Comparison of ENCODE assay signal across 15 mouse cellular contexts in the genomic region with DNA sequence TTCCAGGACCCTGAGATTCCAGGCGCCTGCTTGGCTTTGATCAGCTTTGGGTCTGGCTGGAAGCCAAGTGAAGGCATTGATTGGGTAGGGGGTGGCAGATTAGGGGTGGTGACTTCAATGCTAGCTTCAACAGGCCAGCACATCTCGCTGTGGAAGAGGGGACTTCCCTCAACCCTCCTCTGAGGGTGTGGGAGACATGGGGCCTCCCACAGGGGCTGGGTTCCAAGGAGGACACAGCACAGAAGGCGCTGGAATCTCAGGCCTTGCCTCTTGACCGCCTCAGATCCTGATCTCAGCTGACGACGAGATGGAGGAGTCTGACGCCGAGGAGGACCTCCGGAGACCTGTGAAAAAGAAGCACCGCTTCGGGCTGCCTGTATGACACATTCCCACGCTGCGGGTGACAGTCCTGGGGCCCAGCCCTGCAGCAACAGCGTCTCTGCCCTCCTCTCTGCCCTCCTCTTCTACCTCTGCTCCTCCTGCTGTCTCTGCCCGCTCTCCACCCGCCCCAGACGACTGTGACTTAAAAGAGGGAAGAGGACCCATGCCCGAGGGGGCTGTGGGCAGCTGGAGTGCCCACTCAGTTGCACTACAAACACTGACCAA. TPM values are rescaled to one million over a fixed set of nuclear protein-coding genes. Genes with fewer than 3 reads are reported as not detected.
DNase-seq lines count a peak whose midpoint lies in the region; ATAC-seq and TF ChIP-seq lines count a peak whose summit lies in the region.
"Had no signal": no experiment of that assay in that cellular context is flagged by ENCODE, and none has a peak within 500 bp of the region (broad histone marks: within the 10 kb centered on the region; RNA-seq: fewer than 3 reads in every experiment).

No protein-coding gene starts in this region.

- H3K27me3 ChIP-seq in intestine, postnatal 0 days (replicated peaks; ENCODE audit: control insufficient read depth, insufficient read depth, low read length), result no peaks in the 10 kb centered on the region
- H3K27me3 ChIP-seq in intestine, embryonic 16.5 days (replicated peaks; ENCODE audit: control insufficient read depth, insufficient read depth, low read length), result no peaks in the 10 kb centered on the region
- no peaks in the 10 kb centered on the region for H3K27me3 ChIP-seq in lung, embryonic 14.5 days (ENCODE audit: insufficient read depth, low read length)
- no peaks in the 10 kb centered on the region for H3K27me3 ChIP-seq in liver, embryonic 12.5 days (replicated peaks)
- H3K27me3 ChIP-seq in hindbrain, embryonic 12.5 days, result no peaks in the 10 kb centered on the region
- H3K27me3 ChIP-seq: forebrain, embryonic 12.5 days; limb, embryonic 13.5 days; neural tube, embryonic 13.5 days had no signal

- peaks cover 14% of the 10 kb centered on the region; the same call in 1 of the 2 replicates for H3K36me3 ChIP-seq in intestine, postnatal 0 days (ENCODE audit: control insufficient read depth, insufficient read depth)
- no peaks in the 10 kb centered on the region for H3K36me3 ChIP-seq in intestine, embryonic 16.5 days (ENCODE audit: control insufficient read depth, insufficient read depth, low read length)
- peaks cover 48% of the 10 kb centered on the region for H3K36me3 ChIP-seq in lung, embryonic 14.5 days (ENCODE audit: insufficient read depth)
- peaks cover 34% of the 10 kb centered on the region for H3K36me3 ChIP-seq in liver, embryonic 12.5 days
- peaks cover 41% of the 10 kb centered on the region for H3K36me3 ChIP-seq in hindbrain, embryonic 12.5 days

- H3K4me1 ChIP-seq in intestine, postnatal 0 days (replicated peaks; ENCODE audit: control insufficient read depth, insufficient read depth, low read length), result no peaks in the 10 kb centered on the region; the same call in 1 of the 2 replicates
- peaks cover 29% of the 10 kb centered on the region for H3K4me1 ChIP-seq in intestine, embryonic 16.5 days (ENCODE audit: control insufficient read depth, insufficient read depth, low read length)
- H3K4me1 ChIP-seq in lung, embryonic 14.5 days (ENCODE audit: insufficient read depth), result peaks cover 24% of the 10 kb centered on the region
- H3K4me1 ChIP-seq in liver, embryonic 12.5 days, result peaks cover 50% of the 10 kb centered on the region
- H3K4me1 ChIP-seq in hindbrain, embryonic 12.5 days, result peaks cover 1% of the 10 kb centered on the region; the same call in 1 of the 2 replicates
- H3K4me1 ChIP-seq: forebrain, embryonic 12.5 days; neural tube, embryonic 13.5 days had no signal

- H3K4me3 ChIP-seq in intestine, postnatal 0 days (ENCODE audit: low read depth, low read length), result no peak overlapping the region
- H3K4me3 ChIP-seq in intestine, embryonic 16.5 days (ENCODE audit: low read length), result no peak overlapping the region
- no peak overlapping the region for H3K4me3 ChIP-seq in lung, embryonic 14.5 days (ENCODE audit: low read depth, low read length)
- no peak overlapping the region for H3K4me3 ChIP-seq in liver, embryonic 12.5 days
- H3K4me3 ChIP-seq in hindbrain, embryonic 12.5 days, result no peak overlapping the region
- H3K4me3 ChIP-seq: forebrain, embryonic 12.5 days; limb, embryonic 13.5 days; neural tube, embryonic 13.5 days had no signal

- H3K4me2 ChIP-seq in intestine, postnatal 0 days (replicated peaks; ENCODE audit: low read depth), result no peak overlapping the region
- no peak overlapping the region for H3K4me2 ChIP-seq in intestine, embryonic 16.5 days (ENCODE audit: low read depth, low read length)
- H3K4me2 ChIP-seq in lung, embryonic 14.5 days, result peak overlapping the region; percentile 18; the same call in 1 of the 2 replicates
- H3K4me2 ChIP-seq in liver, embryonic 12.5 days, result no peak overlapping the region
- no peak overlapping the region for H3K4me2 ChIP-seq in hindbrain, embryonic 12.5 days (replicated peaks)
- H3K4me2 ChIP-seq: forebrain, embryonic 12.5 days; limb, embryonic 13.5 days; neural tube, embryonic 13.5 days had no signal

- H3K27ac ChIP-seq in intestine, postnatal 0 days (ENCODE audit: low read depth, low read length), result peak overlapping the region; percentile 91; the same call in 1 of the 2 replicates
- H3K27ac ChIP-seq in intestine, embryonic 16.5 days (ENCODE audit: low read length), result no peak overlapping the region
- peak overlapping the region; percentile 14; the same call in 1 of the 2 replicates for H3K27ac ChIP-seq in lung, embryonic 14.5 days (ENCODE audit: low read depth)
- peak overlapping the region; percentile 53 for H3K27ac ChIP-seq in liver, embryonic 12.5 days
- H3K27ac ChIP-seq in hindbrain, embryonic 12.5 days, result no peak overlapping the region
- H3K27ac ChIP-seq: forebrain, embryonic 12.5 days; limb, embryonic 13.5 days; neural tube, embryonic 13.5 days had no signal

- peak; percentile 76 for DNase-seq in lung, embryonic 14.5 days
- no peak for DNase-seq in lung, postnatal 25 days (ENCODE audit: low spot score)
- peak; percentile 49 for DNase-seq in lung, postnatal 14 days
- DNase-seq in cerebellum, adult 11 months, result no peak
- DNase-seq: cerebellum, adult 2 months; thymus, postnatal 36 days had no signal

- peak overlapping the region; percentile 3; the same call in 1 of the 2 replicates for H3K9ac ChIP-seq in intestine, postnatal 0 days (ENCODE audit: low read depth, low read length)
- no peak overlapping the region for H3K9ac ChIP-seq in intestine, embryonic 16.5 days (ENCODE audit: low read depth, low read length)
- H3K9ac ChIP-seq in lung, embryonic 14.5 days, result no peak overlapping the region
- H3K9ac ChIP-seq in liver, embryonic 12.5 days, result no peak overlapping the region
- H3K9ac ChIP-seq in hindbrain, embryonic 12.5 days, result no peak overlapping the region
- H3K9ac ChIP-seq: forebrain, embryonic 12.5 days; limb, embryonic 13.5 days; neural tube, embryonic 13.5 days had no signal

- WGBS in intestine, postnatal 0 days, result 79% methylated on average over 18 of the region's 18 CpGs
- WGBS in intestine, embryonic 16.5 days, result 76% methylated on average over 18 of the region's 18 CpGs
- 55% methylated on average over 18 of the region's 18 CpGs for WGBS in lung, embryonic 14.5 days
- WGBS in liver, embryonic 12.5 days (ENCODE audit: insufficient replicate concordance), result 71% methylated on average over 18 of the region's 18 CpGs
- 84% methylated on average over 18 of the region's 18 CpGs for WGBS in hindbrain, embryonic 12.5 days

- no peak for ATAC-seq in intestine, postnatal 0 days
- ATAC-seq in intestine, embryonic 16.5 days, result no peak
- peak; percentile 51 for ATAC-seq in lung, embryonic 14.5 days (ENCODE audit: insufficient read depth)
- no peak for ATAC-seq in liver, embryonic 12.5 days
- ATAC-seq in hindbrain, embryonic 12.5 days (ENCODE audit: low FRiP score), result no peak

- no peaks in the 10 kb centered on the region for H3K9me3 ChIP-seq in intestine, postnatal 0 days (ENCODE audit: control insufficient read depth)
- no peaks in the 10 kb centered on the region for H3K9me3 ChIP-seq in intestine, embryonic 16.5 days (ENCODE audit: control insufficient read depth, low read length)
- no peaks in the 10 kb centered on the region for H3K9me3 ChIP-seq in lung, embryonic 14.5 days (ENCODE audit: low read depth, low read length)
- no peaks in the 10 kb centered on the region for H3K9me3 ChIP-seq in liver, embryonic 12.5 days (replicated peaks)
- H3K9me3 ChIP-seq in hindbrain, embryonic 12.5 days (replicated peaks), result no peaks in the 10 kb centered on the region
- H3K9me3 ChIP-seq: forebrain, embryonic 12.5 days; limb, embryonic 13.5 days; neural tube, embryonic 13.5 days had no signal

- TF ChIP-seq CTCF in intestine, postnatal 0 days (IDR thresholded peaks at IDR 0.05; ENCODE audit: low read depth), result no peak
- no peak for TF ChIP-seq CTCF in lung, embryonic 14.5 days (IDR thresholded peaks at IDR 0.05; ENCODE audit: low read depth)

RNA-seq across cellular contexts. Expression of gene Mustn1, which starts 4.8 kb away (rescaled TPM):
- 24.7 and 27.2 TPM in 2 replicates for polyA plus RNA-seq in intestine, postnatal 0 days (2015; fragmentation: Nextera tagmentation; extraction: Ambion mirVana)
- 8.8 and 10.6 TPM in 2 replicates for polyA plus RNA-seq in intestine, embryonic 16.5 days (2015; fragmentation: Nextera tagmentation; extraction: Ambion mirVana)
- polyA plus RNA-seq in lung, embryonic 14.5 days (2014; fragmentation: Nextera tagmentation; extraction: Ambion mirVana), result 3.8 and 5.1 TPM in 2 replicates
- polyA plus RNA-seq in liver, embryonic 12.5 days (2016; fragmentation: Nextera tagmentation; extraction: Ambion mirVana), result 0.49 and 0.51 TPM in 2 replicates
- 0.80 and 2.2 TPM in 2 replicates for polyA plus RNA-seq in hindbrain, embryonic 12.5 days (2016; fragmentation: Nextera tagmentation; extraction: Ambion mirVana)

RNA-seq across cellular contexts. Expression of gene Itih4, which starts 12.1 kb away (rescaled TPM):
- 0.16 TPM in 1 of 2 replicates, not detected in the other for polyA plus RNA-seq in intestine, postnatal 0 days (2015; fragmentation: Nextera tagmentation; extraction: Ambion mirVana)
- polyA plus RNA-seq in intestine, embryonic 16.5 days (2015; fragmentation: Nextera tagmentation; extraction: Ambion mirVana), result 1.0 and 3.1 TPM in 2 replicates
- not detected in 2 replicates for polyA plus RNA-seq in lung, embryonic 14.5 days (2014; fragmentation: Nextera tagmentation; extraction: Ambion mirVana)
- polyA plus RNA-seq in liver, embryonic 12.5 days (2016; fragmentation: Nextera tagmentation; extraction: Ambion mirVana), result 8.8 and 9.2 TPM in 2 replicates
- polyA plus RNA-seq in hindbrain, embryonic 12.5 days (2016; fragmentation: Nextera tagmentation; extraction: Ambion mirVana), result 0.08 and 0.19 TPM in 2 replicates
- polyA plus RNA-seq: embryonic facial prominence, embryonic 14.5 days; forebrain, embryonic 12.5 days; neural tube, embryonic 13.5 days; small intestine, adult 2 months had no signal

RNA-seq across cellular contexts. Expression of gene Tmem110, which starts 48.8 kb away (rescaled TPM):
- polyA plus RNA-seq in intestine, postnatal 0 days (2015; fragmentation: Nextera tagmentation; extraction: Ambion mirVana), result 17.5 and 18.0 TPM in 2 replicates
- 18.6 and 20.6 TPM in 2 replicates for polyA plus RNA-seq in intestine, embryonic 16.5 days (2015; fragmentation: Nextera tagmentation; extraction: Ambion mirVana)
- 32.2 and 33.7 TPM in 2 replicates for polyA plus RNA-seq in lung, embryonic 14.5 days (2014; fragmentation: Nextera tagmentation; extraction: Ambion mirVana)
- polyA plus RNA-seq in liver, embryonic 12.5 days (2016; fragmentation: Nextera tagmentation; extraction: Ambion mirVana), result 16.1 and 17.3 TPM in 2 replicates
- polyA plus RNA-seq in hindbrain, embryonic 12.5 days (2016; fragmentation: Nextera tagmentation; extraction: Ambion mirVana), result 26.1 and 30.0 TPM in 2 replicates

RNA-seq across cellular contexts. Expression of gene Itih3, which starts 49.4 kb away (rescaled TPM):
- 3.9 and 4.7 TPM in 2 replicates for polyA plus RNA-seq in intestine, postnatal 0 days (2015; fragmentation: Nextera tagmentation; extraction: Ambion mirVana)
- 3.6 and 8.1 TPM in 2 replicates for polyA plus RNA-seq in intestine, embryonic 16.5 days (2015; fragmentation: Nextera tagmentation; extraction: Ambion mirVana)
- 0.31 and 0.71 TPM in 2 replicates for polyA plus RNA-seq in lung, embryonic 14.5 days (2014; fragmentation: Nextera tagmentation; extraction: Ambion mirVana)
- polyA plus RNA-seq in liver, embryonic 12.5 days (2016; fragmentation: Nextera tagmentation; extraction: Ambion mirVana), result 74.1 and 74.2 TPM in 2 replicates
- 0.27 and 0.89 TPM in 2 replicates for polyA plus RNA-seq in hindbrain, embryonic 12.5 days (2016; fragmentation: Nextera tagmentation; extraction: Ambion mirVana)

Comparison
In these comparisons a context has a peak if more than half of its experiments do, and no peak if none do; other contexts are left out.
1. H3K27ac ChIP-seq: peak in intestine, postnatal 0 days (single experiment), lung, embryonic 14.5 days (single experiment) and liver, embryonic 12.5 days (single experiment); none in intestine, embryonic 16.5 days (single experiment) and hindbrain, embryonic 12.5 days (single experiment).
2. DNase-seq: peak in lung, embryonic 14.5 days (single experiment) and lung, postnatal 14 days (single experiment); none in lung, postnatal 25 days (single experiment) and cerebellum, adult 11 months (single experiment).